Mouse (Mus musculus) regulatory T cell (primary cell): ENCODE data around the gene Prkd3.

Source experiments
- in situ Hi-C: fragments of 300-600 bp; cut with MboI, MseI; formaldehyde crosslinking; loops from one replicate; pipeline ENCODE4 v1.15.1; 2025; ENCODE audit warnings: high pct_unique_total_duplicates

Gene Prkd3

DNA sequence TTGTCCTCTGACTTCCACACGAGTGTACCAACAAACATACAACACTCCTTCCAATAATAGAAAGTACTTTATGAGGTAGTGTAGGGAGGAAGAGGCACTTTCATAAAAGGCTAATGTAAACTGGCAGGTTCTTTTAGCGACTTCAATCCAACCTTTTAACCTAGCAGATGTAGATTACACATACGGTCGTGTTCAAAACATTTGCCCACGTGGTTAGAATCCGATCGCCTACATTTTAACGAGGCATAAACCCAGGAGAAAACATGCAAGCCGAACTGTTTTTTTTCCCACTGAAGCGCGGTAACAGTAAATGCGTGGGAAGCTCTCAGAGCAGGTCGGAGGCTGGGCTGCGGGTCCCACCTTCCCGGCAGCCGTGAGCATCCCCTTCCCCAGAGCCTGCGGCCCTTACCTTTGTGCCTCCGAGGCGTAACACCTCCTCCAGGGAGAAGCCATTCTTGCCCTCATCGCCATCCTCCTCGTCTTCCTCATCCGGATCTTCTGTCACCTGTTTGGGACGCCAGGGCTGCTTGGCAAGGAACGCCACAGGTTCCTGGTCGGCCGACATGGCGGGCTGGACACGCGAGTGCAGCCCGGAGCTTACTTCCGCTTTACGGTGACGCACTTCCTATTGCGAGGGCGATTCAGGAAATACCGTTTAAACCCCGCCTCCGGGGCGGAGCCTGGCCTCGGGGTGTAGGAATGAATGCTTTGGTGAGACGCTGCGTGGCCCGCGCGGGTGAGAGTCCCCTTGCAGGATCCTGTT lies 84.0 kb downstream of the Prkd3 start, which contains the start of the genes Cebpz and Ndufaf7:
Gene Cebpz, minus strand, starts transcription at position 601 of the 763 bp plus-strand sequence.
Gene Ndufaf7, plus strand, starts transcription at position 671 of the 763 bp plus-strand sequence.
- in situ Hi-C loops = no loop called here

DNA sequence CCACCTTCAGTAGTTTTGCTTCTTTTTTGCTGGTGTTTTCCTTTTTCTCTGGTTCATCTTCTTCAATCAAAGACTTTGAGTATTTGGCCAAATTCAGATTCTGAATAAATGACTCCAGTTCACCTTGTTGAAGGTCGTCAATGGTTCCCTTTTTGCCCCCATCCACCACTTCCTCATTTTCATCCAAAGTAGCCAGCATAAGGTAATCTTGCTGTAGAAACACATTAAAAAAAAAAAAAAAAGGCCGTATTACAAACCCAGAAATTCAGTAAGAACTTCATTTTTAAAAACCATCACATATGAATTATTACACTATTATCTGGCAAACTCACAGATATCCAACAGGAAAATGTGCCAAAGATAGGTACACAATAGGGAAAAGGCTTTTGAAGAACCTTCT lies 84.8 kb downstream of the Prkd3 start:
- in situ Hi-C loops = no loop called here

DNA sequence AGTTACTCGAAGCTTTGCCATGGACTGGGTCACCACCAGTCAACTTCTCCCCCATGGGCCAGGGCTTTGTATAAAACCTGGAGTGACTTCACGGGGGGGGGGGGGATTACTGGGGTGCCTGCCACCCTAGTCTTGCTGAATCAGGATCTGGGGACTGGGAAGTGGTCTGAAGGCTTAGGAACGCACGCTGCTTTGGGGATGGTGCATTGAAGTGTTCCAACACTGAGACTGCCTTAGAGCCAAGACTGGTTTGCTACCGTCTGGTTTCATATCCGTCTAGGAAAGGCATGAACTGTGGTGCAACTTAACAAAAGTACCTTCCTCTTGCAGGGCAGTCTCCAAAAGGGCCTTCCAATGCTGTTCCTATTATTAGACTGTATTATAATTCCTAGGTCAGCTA lies 102.9 kb downstream of the Prkd3 start:
- in situ Hi-C loops = loop anchor here (10.0 kb wide), 1 partner anchor 437 kb away; the partner anchor contains the start of gene Cdc42ep3

DNA sequence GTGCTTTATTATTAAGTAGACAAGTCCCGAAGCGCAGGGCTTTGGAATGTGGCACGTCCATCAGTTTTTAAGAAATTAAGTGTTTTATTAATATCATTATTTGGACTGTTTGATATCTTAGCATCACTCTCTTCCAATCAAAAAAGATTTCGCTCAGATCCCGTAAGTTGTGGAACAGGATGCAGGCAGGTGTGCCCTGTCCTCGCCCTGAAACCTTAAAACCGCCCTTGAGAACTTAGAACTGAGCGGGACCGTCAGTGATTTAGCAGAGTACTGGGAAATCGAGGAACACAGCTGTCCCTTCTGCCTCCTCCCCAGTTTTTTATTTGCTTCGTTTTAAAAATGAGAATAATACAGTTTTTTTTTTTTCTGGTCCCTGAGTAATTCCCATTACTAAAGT lies 103.7 kb downstream of the Prkd3 start:
- in situ Hi-C loops = loop anchor here (10.0 kb wide), 1 partner anchor 438 kb away; the partner anchor contains the start of gene Cdc42ep3

DNA sequence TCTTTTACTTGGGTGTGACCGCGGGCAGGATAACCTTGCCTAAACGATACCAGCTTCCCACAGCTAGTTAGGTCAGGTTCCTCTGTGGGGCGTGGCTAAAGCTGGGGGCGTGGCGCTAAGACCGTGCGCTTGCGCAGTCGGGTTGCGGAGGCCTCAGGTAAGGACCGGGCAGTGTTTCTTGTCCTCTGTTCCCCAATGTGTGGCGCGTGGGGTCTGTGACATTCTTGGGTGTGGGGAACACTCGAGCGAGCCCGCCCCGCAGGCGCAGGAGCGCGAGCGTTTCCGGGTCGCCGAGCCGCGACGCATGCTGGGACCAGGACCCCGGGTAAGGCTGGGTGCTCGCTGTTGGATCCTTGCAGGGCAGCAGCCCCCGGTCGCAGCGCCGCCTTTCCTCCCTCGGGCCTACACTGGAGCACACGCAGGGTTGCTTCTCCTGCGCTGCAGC lies 104.2 kb downstream of the Prkd3 start, which contains the start of gene Cebpzos:
Gene Cebpzos, plus strand, starts transcription at position 132 of the 445 bp plus-strand sequence.
- in situ Hi-C loops = loop anchor here (10.0 kb wide), 1 partner anchor 438 kb away; the partner anchor contains the start of gene Cdc42ep3

DNA sequence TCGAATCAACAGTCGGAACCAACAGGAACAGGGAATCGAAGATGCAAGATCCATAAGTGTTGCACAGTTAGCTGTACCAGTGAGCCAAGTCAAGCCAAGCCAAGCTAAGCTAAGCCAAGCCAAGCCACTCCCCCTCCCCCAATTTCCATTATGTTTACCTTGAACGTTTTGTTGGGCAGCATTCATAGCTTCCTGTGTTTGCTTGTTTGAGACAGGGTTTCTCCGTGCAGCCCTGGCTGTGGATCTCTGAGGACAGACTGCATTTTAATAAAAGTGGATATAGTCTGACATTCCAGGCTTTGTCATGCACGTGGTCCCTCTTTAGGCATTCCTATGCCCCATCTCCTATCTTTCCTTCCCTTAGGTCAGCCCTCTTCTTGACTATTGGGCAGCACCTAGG lies 104.8 kb downstream of the Prkd3 start:
- in situ Hi-C loops = loop anchor here (10.0 kb wide), 1 partner anchor 439 kb away; the partner anchor contains the start of gene Cdc42ep3

DNA sequence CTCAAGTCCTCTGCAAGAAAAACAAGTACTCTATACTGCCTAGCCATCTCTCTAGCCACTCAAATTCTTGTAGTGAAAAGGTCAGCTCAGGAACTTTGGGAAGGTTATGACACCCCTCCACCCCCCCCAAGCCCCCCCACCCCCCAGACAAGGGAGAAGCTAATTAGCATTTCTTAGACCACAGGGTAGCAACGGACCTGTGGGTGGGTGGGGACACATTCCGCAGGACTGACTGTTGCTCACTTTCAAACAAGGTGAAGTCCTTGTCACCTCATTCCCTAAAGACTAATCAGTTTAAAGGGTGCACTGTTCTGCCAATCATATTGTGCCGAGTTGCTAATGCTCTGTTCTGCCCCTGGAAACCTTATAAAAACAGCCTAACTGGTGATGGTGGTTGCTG lies 106.7 kb downstream of the Prkd3 start:
- in situ Hi-C loops = loop anchor here (10.0 kb wide), 1 partner anchor 441 kb away; the partner anchor contains the start of gene Cdc42ep3

DNA sequence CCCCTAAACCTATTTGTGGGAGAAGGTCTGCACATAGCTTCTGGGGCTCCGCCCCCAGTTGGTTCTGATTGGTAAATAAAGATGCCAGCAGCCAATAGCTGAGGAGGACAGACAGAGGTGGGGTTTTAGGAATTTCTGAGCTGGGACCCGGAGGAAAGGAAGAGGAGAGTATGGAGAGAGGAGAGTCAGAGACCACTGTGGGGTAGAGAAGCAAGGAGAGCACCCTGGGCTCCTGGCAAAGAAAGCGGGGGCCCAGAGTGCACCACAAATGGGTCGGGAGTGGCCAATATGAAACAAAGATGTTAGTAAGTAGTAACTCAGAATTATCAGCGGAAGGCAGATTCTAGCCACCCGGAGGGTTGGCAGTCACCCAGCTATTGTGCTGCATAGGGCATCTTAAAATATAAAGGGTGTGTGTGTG lies 107.7 kb downstream of the Prkd3 start:
- in situ Hi-C loops = loop anchor here (10.0 kb wide), 1 partner anchor 442 kb away; the partner anchor contains the start of gene Cdc42ep3

DNA sequence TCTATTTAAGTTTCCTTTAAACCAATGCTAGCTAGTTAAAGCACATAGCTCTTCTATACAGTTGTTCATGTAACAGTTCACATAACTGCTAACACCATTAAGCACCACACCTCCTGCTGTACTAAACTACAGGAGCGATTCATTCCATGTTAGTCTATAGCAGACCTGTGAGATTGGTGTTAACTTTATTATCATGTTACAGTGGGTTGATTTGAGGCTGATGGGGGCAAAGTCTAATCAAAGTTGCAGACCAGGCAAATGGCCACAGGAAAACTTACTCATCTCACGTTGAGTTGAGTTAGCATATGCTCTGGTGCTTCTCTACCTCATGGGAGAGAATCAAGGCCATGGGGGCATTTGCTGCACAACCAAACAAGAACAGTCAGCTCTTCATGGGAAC lies 111.2 kb downstream of the Prkd3 start:
- in situ Hi-C loops = no loop called here

DNA sequence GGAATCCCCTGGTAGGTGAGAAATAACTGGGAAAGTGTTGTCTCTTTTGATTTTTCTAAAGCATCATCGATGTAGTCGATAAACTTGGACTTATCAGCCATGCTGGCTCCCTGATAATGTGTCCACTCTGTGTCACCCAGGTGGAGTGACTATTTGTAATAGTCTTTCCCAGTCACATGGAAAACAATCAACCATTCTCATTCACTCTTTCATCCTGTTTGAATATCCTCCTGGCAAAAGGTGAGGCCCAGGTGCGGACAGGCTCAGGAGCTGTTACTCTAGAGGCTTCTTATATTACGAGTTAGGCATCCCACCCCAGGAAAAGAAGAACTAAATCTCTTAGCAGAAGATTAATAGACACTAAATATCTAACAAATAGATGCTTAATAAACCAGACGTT lies 113.7 kb downstream of the Prkd3 start, which contains the start of gene Sult6b1:
Gene Sult6b1, minus strand, starts transcription at position 101 of the 400 bp plus-strand sequence.
- in situ Hi-C loops = no loop called here

DNA sequence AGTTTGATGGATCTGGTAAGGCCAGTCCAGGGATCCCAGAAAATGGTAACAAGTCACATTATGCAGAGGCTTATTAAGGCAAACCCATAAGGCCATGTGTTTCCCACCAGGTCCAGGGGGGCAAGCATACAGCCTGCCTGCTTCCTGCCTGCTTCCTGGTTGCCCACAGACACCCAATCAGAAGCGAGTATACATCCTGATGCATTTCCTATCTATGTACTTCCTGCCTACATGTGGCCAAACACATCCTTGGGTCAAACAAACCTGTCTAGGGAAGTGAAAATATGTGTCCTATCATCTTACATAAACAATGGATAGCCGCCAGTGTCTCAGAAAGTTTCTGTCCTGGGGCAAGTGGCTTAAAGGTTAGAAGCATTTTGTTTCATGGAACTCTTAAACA lies 117.5 kb downstream of the Prkd3 start:
- in situ Hi-C loops = no loop called here
